Mouse (Mus musculus) heart, embryonic 12.5 days (tissue): ENCODE data around the gene Clasrp. TPM values are rescaled to one million over a fixed set of nuclear protein-coding genes. Genes with fewer than 3 reads are reported as not detected.

Experiments used
- ATAC-seq: fragments of 200-750 bp; cut with Nextera tagmentation; 2 replicates; pipeline ENCODE4 v1.8.0; 2017; ENCODE audit warnings: moderate TSS enrichment, moderate library complexity; ENCODE audit not compliant: insufficient number of reproducible peaks, low FRiP score
- H3K27ac ChIP-seq: fragments of 300-500 bp; sonication (generic); 2 replicates; pipeline ENCODE4 v1.5.1; 2016; ENCODE audit warnings: mild to moderate bottlenecking, moderate library complexity; ENCODE audit not compliant: poor library complexity, severe bottlenecking
- H3K27me3 ChIP-seq: fragments of 300-500 bp; sonication (generic); replicated peaks from 2 replicates; pipeline ENCODE4 v1.6.1; 2016; ENCODE audit warnings: mild to moderate bottlenecking, moderate library complexity
- H3K36me3 ChIP-seq: fragments of 300-500 bp; sonication (generic); 2 replicates; pipeline ENCODE4 v1.6.1; 2016; ENCODE audit warnings: mild to moderate bottlenecking, moderate library complexity
- H3K4me1 ChIP-seq: fragments of 300-500 bp; sonication (generic); replicated peaks from 2 replicates; pipeline ENCODE4 v1.6.1; 2016; ENCODE audit warnings: mild to moderate bottlenecking
- H3K4me2 ChIP-seq: fragments of 300-500 bp; sonication (generic); 2 replicates; pipeline ENCODE4 v1.6.1; 2016; ENCODE audit warnings: mild to moderate bottlenecking, moderate library complexity
- H3K4me3 ChIP-seq: fragments of 300-500 bp; sonication (generic); 2 replicates; pipeline ENCODE4 v1.5.1; 2016; ENCODE audit warnings: mild to moderate bottlenecking
- H3K9ac ChIP-seq: fragments of 300-500 bp; sonication (generic); 2 replicates; pipeline ENCODE4 v1.6.1; 2016; ENCODE audit warnings: mild to moderate bottlenecking, moderate library complexity
- H3K9me3 ChIP-seq: fragments of 300-500 bp; sonication (generic); replicated peaks from 2 replicates; pipeline ENCODE4 v1.6.1; 2016; ENCODE audit warnings: mild to moderate bottlenecking, moderate library complexity
- WGBS: fragments of 180-500 bp; shearing (Covaris S2); methylation state at CpG from one replicate; pipeline ENCODE4 v1.1.7; 2016; 5-methylcytosine and 5-hydroxymethylcytosine counted together
- polyA plus RNA-seq: library from polyadenylated mRNA; unstranded; fragments of >200 nt; fragmentation: Nextera tagmentation; extraction: Ambion mirVana; gene quantifications from 2 replicates; pipeline ENCODE4 v1.2.1, GENCODE M21; 2016

Gene Clasrp
- polyA plus RNA-seq, 1 experiment from 2014 or later: 37.1 TPM

DNA sequence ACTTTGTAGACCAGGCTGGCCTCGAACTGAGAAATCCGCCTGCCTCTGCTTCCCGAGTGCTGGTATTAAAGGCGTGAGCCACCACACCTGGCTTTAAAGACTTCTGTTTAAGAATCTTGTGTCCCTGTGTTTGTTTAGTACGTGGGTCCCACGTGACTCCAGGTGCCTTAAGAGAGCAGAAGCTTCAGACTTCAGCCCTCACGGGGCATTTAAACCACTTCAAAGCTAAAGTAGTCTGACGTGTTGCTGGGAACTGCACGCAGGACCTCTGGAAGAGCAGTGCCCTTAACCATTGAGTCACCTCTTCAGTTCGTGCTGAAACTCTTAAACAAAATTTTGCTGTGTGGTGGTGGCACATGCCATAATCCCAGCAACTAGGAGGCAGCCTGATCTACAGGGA is 54.9 kb downstream of the Clasrp start:
- WGBS: 85% methylated on average over 10 of the region's 10 CpGs
- H3K9ac ChIP-seq: no peak overlapping the region

GRCm38 (mm10) chr7:19547344-19547969 is 56.8 kb downstream of the Clasrp start:
- 85% methylated on average over 2 of the region's 2 CpGs for WGBS
- no peak overlapping the region for H3K9ac ChIP-seq
- H3K4me2 ChIP-seq: no peak overlapping the region
- no peaks in the 10 kb centered on the region for H3K9me3 ChIP-seq
- no peaks in the 10 kb centered on the region for H3K27me3 ChIP-seq
- no peak overlapping the region for H3K4me3 ChIP-seq
- peaks cover 49% of the 10 kb centered on the region for H3K4me1 ChIP-seq
- H3K36me3 ChIP-seq: peaks cover 4% of the 10 kb centered on the region
- no peak overlapping the region for H3K27ac ChIP-seq
- no peak for ATAC-seq

More for the DNA sequence above, 54.9 kb downstream of the Clasrp start:
- no peaks in the 10 kb centered on the region for H3K9me3 ChIP-seq
- H3K4me2 ChIP-seq: no peak overlapping the region
- no peak overlapping the region for H3K27ac ChIP-seq
- H3K4me3 ChIP-seq: no peak overlapping the region
- H3K27me3 ChIP-seq: no peaks in the 10 kb centered on the region
- peaks cover 56% of the 10 kb centered on the region for H3K4me1 ChIP-seq
- no peak for ATAC-seq
- peaks cover 12% of the 10 kb centered on the region for H3K36me3 ChIP-seq

- Histone ChIP-seq H3K4me3 (no peak overlapping the region), H3K9me3 (no peaks in the 10 kb centered on the region), H3K36me3 (no peaks in the 10 kb centered on the region; the same call in 1 of the 2 replicates), H3K4me2 (no peak overlapping the region), H3K9ac (no peak overlapping the region), H3K27ac (no peak overlapping the region), H3K4me1 (peaks cover 59% of the 10 kb centered on the region), H3K27me3 (no peaks in the 10 kb centered on the region)
- ATAC-seq: no peak
- 62% methylated on average over 3 of the region's 3 CpGs for WGBS
Observed at GRCm38 (mm10) chr7:19546007-19546406, 58.3 kb downstream of the Clasrp start.

DNA sequence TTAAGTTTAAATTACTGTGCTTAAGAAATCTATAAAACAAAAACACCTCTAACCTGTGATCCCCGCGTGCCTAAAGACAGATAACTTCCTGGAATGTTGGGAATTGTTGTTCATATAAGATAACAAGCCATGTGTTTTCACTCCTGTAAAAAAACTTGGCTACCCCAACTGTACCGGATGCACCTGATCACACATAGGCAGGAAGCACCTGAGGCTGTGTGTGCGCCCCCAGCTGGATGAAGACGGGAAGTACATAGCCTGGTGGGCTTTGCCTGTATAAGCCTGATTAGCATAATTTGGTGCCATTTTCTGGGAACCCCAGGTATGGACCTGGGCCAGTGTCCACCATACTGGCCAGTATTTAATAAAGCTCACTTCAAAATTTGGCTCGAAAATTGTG is 60.7 kb downstream of the Clasrp start:
- H3K9me3 ChIP-seq: no peaks in the 10 kb centered on the region
- no peaks in the 10 kb centered on the region for H3K27me3 ChIP-seq
- H3K9ac ChIP-seq: no peak overlapping the region
- ATAC-seq: 0 out of 2 replicates have a peak, but pooled peaks have one; percentile 26
- 50% methylated on average over 6 of the region's 6 CpGs for WGBS
- H3K36me3 ChIP-seq: no peaks in the 10 kb centered on the region; the same call in 1 of the 2 replicates
- peaks cover 52% of the 10 kb centered on the region for H3K4me1 ChIP-seq
- H3K4me3 ChIP-seq: no peak overlapping the region
- H3K4me2 ChIP-seq: no peak overlapping the region
- no peak overlapping the region for H3K27ac ChIP-seq

DNA sequence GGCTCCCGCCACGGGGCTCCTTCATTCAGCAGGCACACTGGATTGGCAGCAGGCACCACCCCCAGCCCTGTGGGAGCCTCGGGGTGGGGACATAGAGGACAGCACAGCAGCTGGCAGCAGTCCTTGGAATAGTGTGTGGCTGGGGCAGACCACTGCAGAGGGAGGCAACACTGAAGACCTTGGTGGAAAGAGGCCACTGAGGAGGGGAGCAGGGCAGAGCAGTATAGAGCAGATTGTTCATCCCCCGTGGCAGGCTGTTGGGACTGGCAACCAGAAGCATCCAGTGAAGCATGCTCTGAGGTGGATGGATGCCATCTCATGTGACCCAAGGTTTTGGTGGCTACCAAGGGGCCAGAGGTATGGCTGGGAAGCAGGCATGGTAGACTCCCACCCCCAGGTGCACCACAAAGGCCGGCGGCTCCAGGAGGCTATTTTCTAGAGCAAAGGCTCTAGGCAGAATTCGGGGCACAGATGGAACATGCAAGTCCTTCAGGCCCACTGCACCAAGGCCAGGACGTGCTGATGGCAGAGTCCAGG is 62.1 kb downstream of the Clasrp start:
- Histone ChIP-seq H3K4me2 (no peak overlapping the region), H3K9me3 (no peaks in the 10 kb centered on the region), H3K4me3 (no peak overlapping the region), H3K36me3 (no peaks in the 10 kb centered on the region), H3K27me3 (no peaks in the 10 kb centered on the region), H3K4me1 (peaks cover 49% of the 10 kb centered on the region), H3K9ac (no peak overlapping the region), H3K27ac (no peak overlapping the region)
- ATAC-seq: no peak
- WGBS: 69% methylated on average over 8 of the region's 8 CpGs

DNA sequence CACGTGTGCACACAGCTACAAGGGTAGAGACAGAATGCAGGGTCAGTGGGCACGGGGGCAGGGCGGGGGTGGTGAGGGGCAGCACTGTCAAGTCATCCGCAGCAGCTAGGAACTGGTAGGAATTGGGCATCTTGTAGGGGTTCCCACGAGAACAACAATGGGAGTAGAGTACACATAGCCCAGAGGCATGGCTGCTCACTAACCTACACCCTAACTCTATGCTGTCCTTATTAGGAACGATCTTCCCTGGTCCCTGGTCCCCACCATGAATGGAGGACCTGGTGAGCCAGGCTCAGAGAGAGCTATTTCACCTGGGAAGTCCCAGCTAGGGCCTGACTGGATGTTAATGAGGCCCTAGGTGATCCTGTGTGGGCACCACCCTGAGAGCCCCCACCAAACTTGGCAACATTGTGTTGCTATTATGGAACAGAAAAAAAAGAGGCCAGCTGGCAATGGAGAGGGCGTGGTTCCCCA is 62.6 kb downstream of the Clasrp start:
- peaks cover 51% of the 10 kb centered on the region for H3K4me1 ChIP-seq

DNA sequence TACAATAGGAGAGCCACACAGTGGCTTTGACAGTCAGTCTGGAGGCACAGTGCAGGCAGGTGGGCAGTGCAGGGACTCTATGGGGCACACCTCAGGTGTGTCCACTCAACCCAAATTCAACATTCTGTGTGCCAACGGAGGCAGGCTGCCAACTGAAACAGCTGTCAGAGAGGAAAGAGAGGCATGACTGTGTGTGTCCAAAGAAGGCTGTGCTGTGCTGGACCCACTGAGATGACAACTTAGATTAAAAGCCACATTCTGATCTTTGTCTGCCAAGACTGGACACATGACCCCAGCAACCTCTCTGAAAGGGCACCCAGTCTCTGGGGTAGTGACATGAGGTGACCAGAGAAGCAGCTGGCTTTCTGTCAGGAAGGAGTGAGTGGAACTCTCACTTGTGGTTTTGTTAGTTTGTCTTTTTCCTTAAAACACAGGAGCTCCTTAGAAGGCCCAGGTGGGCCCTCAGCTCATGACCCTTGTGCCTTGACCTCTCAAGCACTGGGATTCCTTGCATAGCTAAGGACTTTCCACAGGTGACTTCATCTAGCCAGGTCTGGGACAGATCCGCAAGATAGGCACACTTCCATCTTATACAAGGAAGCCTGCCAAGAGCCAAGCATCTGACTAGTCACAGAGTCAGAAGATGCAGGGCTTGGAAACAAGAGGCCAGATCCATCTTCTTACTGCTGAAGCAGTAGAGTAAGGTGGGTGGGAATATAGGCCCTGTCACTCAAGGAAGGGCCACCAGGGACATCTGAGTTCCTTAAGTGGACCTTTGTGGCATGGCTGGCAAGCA is 63.3 kb downstream of the Clasrp start:
- no peak overlapping the region for H3K4me3 ChIP-seq
- H3K36me3 ChIP-seq: no peaks in the 10 kb centered on the region
- 89% methylated on average over 2 of the region's 2 CpGs for WGBS
- H3K4me2 ChIP-seq: no peak overlapping the region
- peaks cover 50% of the 10 kb centered on the region for H3K4me1 ChIP-seq
- no peak for ATAC-seq
- no peak overlapping the region for H3K9ac ChIP-seq
- no peaks in the 10 kb centered on the region for H3K9me3 ChIP-seq
- no peaks in the 10 kb centered on the region for H3K27me3 ChIP-seq
- no peak overlapping the region for H3K27ac ChIP-seq

More for the DNA sequence above, 62.6 kb downstream of the Clasrp start:
- H3K4me3 ChIP-seq: no peak overlapping the region
- no peak overlapping the region for H3K27ac ChIP-seq
- WGBS: 83% methylated on average over 7 of the region's 7 CpGs
- ATAC-seq: no peak
- H3K9ac ChIP-seq: no peak overlapping the region
- no peaks in the 10 kb centered on the region for H3K9me3 ChIP-seq
- no peak overlapping the region for H3K4me2 ChIP-seq
- no peaks in the 10 kb centered on the region for H3K27me3 ChIP-seq
- no peaks in the 10 kb centered on the region for H3K36me3 ChIP-seq

- H3K27me3 ChIP-seq: no peaks in the 10 kb centered on the region
- peaks cover 61% of the 10 kb centered on the region for H3K36me3 ChIP-seq
- 96% methylated on average over 10 of the region's 10 CpGs for WGBS
- no peaks in the 10 kb centered on the region for H3K9me3 ChIP-seq
- H3K27ac ChIP-seq: no peak overlapping the region
- no peak overlapping the region for H3K4me2 ChIP-seq
- no peak for ATAC-seq
- no peak overlapping the region for H3K4me3 ChIP-seq
- peaks cover 15% of the 10 kb centered on the region for H3K4me1 ChIP-seq
- H3K9ac ChIP-seq: no peak overlapping the region
Observed at GRCm38 (mm10) chr7:19534676-19535075, 69.6 kb downstream of the Clasrp start.

- peaks cover 11% of the 10 kb centered on the region for H3K4me1 ChIP-seq
- H3K4me2 ChIP-seq: no peak overlapping the region
- H3K27ac ChIP-seq: no peak overlapping the region
- ATAC-seq: no peak
- no peaks in the 10 kb centered on the region for H3K27me3 ChIP-seq
- 93% methylated on average over 14 of the region's 14 CpGs for WGBS
- no peak overlapping the region for H3K9ac ChIP-seq
- no peak overlapping the region for H3K4me3 ChIP-seq
- no peaks in the 10 kb centered on the region for H3K9me3 ChIP-seq
- H3K36me3 ChIP-seq: peaks cover 76% of the 10 kb centered on the region
Observed at GRCm38 (mm10) chr7:19532240-19532639, 72.0 kb downstream of the Clasrp start.

DNA sequence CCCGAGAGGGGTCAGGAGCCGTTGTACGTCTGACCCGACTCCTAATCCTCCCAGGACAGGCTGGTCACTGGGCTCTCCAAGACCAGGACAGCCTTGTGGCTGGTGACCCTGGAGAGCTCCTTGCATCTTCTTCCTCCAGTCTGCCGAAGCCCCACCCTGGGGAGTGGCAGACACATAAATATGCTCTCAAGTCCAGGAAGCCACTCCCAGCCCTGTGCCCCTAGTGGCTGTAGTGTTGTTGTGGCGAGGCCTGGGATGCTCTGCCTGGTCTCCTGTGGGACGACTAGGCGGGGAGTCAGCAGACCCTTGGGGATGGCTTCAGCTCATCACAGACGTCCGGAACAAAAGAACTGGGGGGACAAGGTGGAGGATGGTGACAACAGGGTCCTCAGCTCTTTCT is 73.2 kb downstream of the Clasrp start:
- WGBS: 75% methylated on average over 10 of the region's 10 CpGs
- Histone ChIP-seq H3K9ac (no peak overlapping the region), H3K36me3 (peaks cover 76% of the 10 kb centered on the region), H3K27me3 (peaks cover 5% of the 10 kb centered on the region), H3K4me1 (peaks cover under 1% of the 10 kb centered on the region; the same call in 1 of the 2 replicates), H3K27ac (no peak overlapping the region), H3K4me3 (no peak overlapping the region), H3K4me2 (no peak overlapping the region), H3K9me3 (no peaks in the 10 kb centered on the region)
- ATAC-seq: no peak
